Mouse (Mus musculus): ENCODE measurements around the gene Elovl6. TPM values are rescaled to one million over a fixed set of nuclear protein-coding genes. Genes with fewer than 3 reads are reported as not detected.

Gene Elovl6
- polyA plus RNA-seq, 1 experiment from 2014 or later, result 35.5 TPM

- Histone ChIP-seq H3K4me1 (peaks cover 11% of the 10 kb centered on the region), H3K27ac (replicated peaks) (no peak overlapping the region), H3K27me3 (no peaks in the 10 kb centered on the region), H3K9ac (replicated peaks) (no peak overlapping the region), H3K4me2 (replicated peaks) (no peak overlapping the region), H3K4me3 (no peak overlapping the region), H3K36me3 (peaks cover 14% of the 10 kb centered on the region; the same call in 1 of the 2 replicates), H3K9me3 (no peaks in the 10 kb centered on the region)
- WGBS, result 96% methylated on average over 5 of the region's 5 CpGs
- no peak for ATAC-seq (ENCODE audit: low FRiP score, low read depth)
These were observed 39.5 kb downstream of the Elovl6 start for GRCm38 (mm10) chr3:129571642-129572041.

- peaks cover 14% of the 10 kb centered on the region; the same call in 1 of the 2 replicates for H3K36me3 ChIP-seq
- no peak for ATAC-seq (ENCODE audit: low FRiP score, low read depth)
- H3K27ac ChIP-seq (replicated peaks), result no peak overlapping the region
- no peaks in the 10 kb centered on the region for H3K27me3 ChIP-seq
- 55% methylated on average over 4 of the region's 4 CpGs for WGBS
- no peak overlapping the region for H3K4me2 ChIP-seq (replicated peaks)
- no peak overlapping the region for H3K9ac ChIP-seq (replicated peaks)
- peaks cover 11% of the 10 kb centered on the region for H3K4me1 ChIP-seq
- no peaks in the 10 kb centered on the region for H3K9me3 ChIP-seq
- H3K4me3 ChIP-seq, result no peak overlapping the region
These were observed 40.8 kb downstream of the Elovl6 start for GRCm38 (mm10) chr3:129572959-129573358.

GRCm38 (mm10) chr3:129573609-129574008 is 41.5 kb downstream of the Elovl6 start:
- Histone ChIP-seq H3K4me3 (no peak overlapping the region), H3K9me3 (no peaks in the 10 kb centered on the region), H3K9ac (replicated peaks) (no peak overlapping the region), H3K36me3 (peaks cover 14% of the 10 kb centered on the region; the same call in 1 of the 2 replicates), H3K27ac (replicated peaks) (no peak overlapping the region), H3K27me3 (no peaks in the 10 kb centered on the region), H3K4me1 (peaks cover 11% of the 10 kb centered on the region), H3K4me2 (replicated peaks) (no peak overlapping the region)
- ATAC-seq (ENCODE audit: low FRiP score, low read depth), result no peak
- 81% methylated on average over 4 of the region's 4 CpGs for WGBS

GRCm38 (mm10) chr3:129575086-129575485 is 42.9 kb downstream of the Elovl6 start:
- Histone ChIP-seq H3K27ac (replicated peaks) (no peak overlapping the region), H3K9me3 (no peaks in the 10 kb centered on the region), H3K4me3 (no peak overlapping the region), H3K9ac (replicated peaks) (no peak overlapping the region), H3K4me2 (replicated peaks) (no peak overlapping the region), H3K27me3 (no peaks in the 10 kb centered on the region), H3K36me3 (peaks cover 14% of the 10 kb centered on the region; the same call in 1 of the 2 replicates), H3K4me1 (peaks cover 11% of the 10 kb centered on the region)
- no peak for ATAC-seq (ENCODE audit: low FRiP score, low read depth)
- 94% methylated on average over 4 of the region's 4 CpGs for WGBS

GRCm38 (mm10) chr3:129576522-129576921 is 44.4 kb downstream of the Elovl6 start:
- Histone ChIP-seq H3K4me1 (peaks cover 16% of the 10 kb centered on the region), H3K27ac (replicated peaks) (no peak overlapping the region), H3K27me3 (no peaks in the 10 kb centered on the region), H3K9me3 (no peaks in the 10 kb centered on the region), H3K36me3 (peaks cover 8% of the 10 kb centered on the region; the same call in 1 of the 2 replicates), H3K4me2 (replicated peaks) (no peak overlapping the region), H3K9ac (replicated peaks) (no peak overlapping the region), H3K4me3 (no peak overlapping the region)
- no peak for ATAC-seq (ENCODE audit: low FRiP score, low read depth)
- 94% methylated on average over 6 of the region's 6 CpGs for WGBS

GRCm38 (mm10) chr3:129578741-129579475 is 46.8 kb downstream of the Elovl6 start:
- Histone ChIP-seq H3K9ac (replicated peaks) (no peak overlapping the region), H3K4me3 (no peak overlapping the region), H3K27ac (replicated peaks) (no peak overlapping the region), H3K4me2 (replicated peaks) (no peak overlapping the region), H3K4me1 (peaks cover 7% of the 10 kb centered on the region; the same call in 1 of the 2 replicates), H3K36me3 (peaks cover 8% of the 10 kb centered on the region; the same call in 1 of the 2 replicates), H3K9me3 (no peaks in the 10 kb centered on the region), H3K27me3 (no peaks in the 10 kb centered on the region)
- ATAC-seq (ENCODE audit: low FRiP score, low read depth), result no peak
- 92% methylated on average over 11 of the region's 11 CpGs for WGBS

- Histone ChIP-seq H3K4me2 (replicated peaks) (no peak overlapping the region), H3K9me3 (no peaks in the 10 kb centered on the region), H3K4me3 (no peak overlapping the region), H3K27me3 (no peaks in the 10 kb centered on the region), H3K36me3 (peaks cover 7% of the 10 kb centered on the region; the same call in 1 of the 2 replicates), H3K27ac (replicated peaks) (no peak overlapping the region), H3K9ac (replicated peaks) (no peak overlapping the region), H3K4me1 (peaks cover 7% of the 10 kb centered on the region; the same call in 1 of the 2 replicates)
- 86% methylated on average over 3 of the region's 3 CpGs for WGBS
- no peak for ATAC-seq (ENCODE audit: low FRiP score, low read depth)
These were observed 48.9 kb downstream of the Elovl6 start for GRCm38 (mm10) chr3:129581024-129581423.

- Histone ChIP-seq H3K27me3 (no peaks in the 10 kb centered on the region), H3K27ac (replicated peaks) (no peak overlapping the region), H3K9me3 (no peaks in the 10 kb centered on the region), H3K36me3 (no peaks in the 10 kb centered on the region), H3K9ac (replicated peaks) (no peak overlapping the region), H3K4me2 (replicated peaks) (no peak overlapping the region), H3K4me3 (no peak overlapping the region), H3K4me1 (peaks cover 7% of the 10 kb centered on the region; the same call in 1 of the 2 replicates)
- ATAC-seq (ENCODE audit: low FRiP score, low read depth), result no peak
- 78% methylated on average over 4 of the region's 4 CpGs for WGBS
These were observed 50.3 kb downstream of the Elovl6 start for GRCm38 (mm10) chr3:129582449-129582848.

- Histone ChIP-seq H3K4me1 (peaks cover 7% of the 10 kb centered on the region; the same call in 1 of the 2 replicates), H3K9me3 (no peaks in the 10 kb centered on the region), H3K4me3 (no peak overlapping the region), H3K4me2 (replicated peaks) (no peak overlapping the region), H3K27ac (replicated peaks) (no peak overlapping the region), H3K36me3 (no peaks in the 10 kb centered on the region), H3K27me3 (no peaks in the 10 kb centered on the region), H3K9ac (replicated peaks) (no peak overlapping the region)
- ATAC-seq (ENCODE audit: low FRiP score, low read depth), result no peak
- WGBS, result 81% methylated on average over 5 of the region's 5 CpGs
These were observed 51.1 kb downstream of the Elovl6 start for GRCm38 (mm10) chr3:129583290-129583689.

- Histone ChIP-seq H3K27ac (replicated peaks) (no peak overlapping the region), H3K4me2 (replicated peaks) (no peak overlapping the region), H3K27me3 (no peaks in the 10 kb centered on the region), H3K9me3 (no peaks in the 10 kb centered on the region), H3K4me3 (no peak overlapping the region), H3K36me3 (no peaks in the 10 kb centered on the region), H3K9ac (replicated peaks) (no peak overlapping the region), H3K4me1 (peaks cover 10% of the 10 kb centered on the region)
- ATAC-seq (ENCODE audit: low FRiP score, low read depth), result no peak
- 94% methylated on average over 8 of the region's 8 CpGs for WGBS
These were observed 55.8 kb downstream of the Elovl6 start for GRCm38 (mm10) chr3:129587916-129588315.

- WGBS, result 79% methylated on average over 3 of the region's 3 CpGs
- no peak overlapping the region for H3K9ac ChIP-seq (replicated peaks)
- no peaks in the 10 kb centered on the region for H3K36me3 ChIP-seq
- H3K27me3 ChIP-seq, result no peaks in the 10 kb centered on the region
- no peak for ATAC-seq (ENCODE audit: low FRiP score, low read depth)
- no peak overlapping the region for H3K27ac ChIP-seq (replicated peaks)
- H3K9me3 ChIP-seq, result no peaks in the 10 kb centered on the region
- no peak overlapping the region for H3K4me2 ChIP-seq (replicated peaks)
- peaks cover 10% of the 10 kb centered on the region for H3K4me1 ChIP-seq
- no peak overlapping the region for H3K4me3 ChIP-seq
These were observed 56.6 kb downstream of the Elovl6 start for GRCm38 (mm10) chr3:129588753-129589152.

- H3K27ac ChIP-seq (replicated peaks), result no peak overlapping the region
- peaks cover 10% of the 10 kb centered on the region for H3K4me1 ChIP-seq
- WGBS, result 92% methylated on average over 10 of the region's 10 CpGs
- ATAC-seq (ENCODE audit: low FRiP score, low read depth), result no peak
- no peak overlapping the region for H3K4me2 ChIP-seq (replicated peaks)
- no peak overlapping the region for H3K4me3 ChIP-seq
- no peaks in the 10 kb centered on the region for H3K27me3 ChIP-seq
- no peak overlapping the region for H3K9ac ChIP-seq (replicated peaks)
- H3K9me3 ChIP-seq, result no peaks in the 10 kb centered on the region
- no peaks in the 10 kb centered on the region for H3K36me3 ChIP-seq
These were observed 57.5 kb downstream of the Elovl6 start for GRCm38 (mm10) chr3:129589705-129590104.
